Mouse (Mus musculus): ENCODE data around the gene Sel1l3.

DNA sequence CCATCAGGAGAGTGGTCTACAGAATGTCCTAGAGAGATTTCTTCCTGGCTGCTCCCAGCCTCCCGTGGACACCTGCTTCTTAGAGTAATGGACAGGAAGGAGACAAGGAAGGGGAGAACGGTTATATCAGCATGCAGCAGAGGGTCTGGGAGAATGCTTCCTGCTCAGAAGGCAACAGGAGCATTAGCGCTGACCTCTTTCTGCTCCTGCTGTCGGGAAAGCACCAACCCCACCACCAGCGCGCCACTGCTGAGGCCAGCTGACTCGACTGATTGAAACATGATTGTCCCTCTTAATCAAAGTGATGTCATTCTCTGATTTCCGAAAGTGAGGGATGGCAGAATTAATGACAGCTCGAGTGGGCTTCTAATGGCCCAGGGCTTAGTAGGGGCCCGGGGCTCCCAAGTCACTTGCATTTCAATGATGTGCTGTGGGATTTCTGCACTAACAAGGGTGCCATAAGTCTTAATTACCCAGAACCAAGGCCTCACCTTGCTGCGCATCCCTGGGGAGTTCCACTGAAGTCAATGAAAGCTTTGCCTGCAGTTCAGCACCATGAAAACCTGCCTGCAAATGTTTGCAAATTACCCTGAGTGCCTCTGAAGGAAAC lies 26.2 kb upstream of the Sel1l3 start:
- TF ChIP-seq REST (IDR thresholded peaks at IDR 0.05; ENCODE audit: insufficient read depth, insufficient read length) (no peak), SRF (IDR thresholded peaks at IDR 0.05; ENCODE audit: control insufficient read depth, insufficient read length, low read depth) (no peak), MYOD1 (IDR thresholded peaks at IDR 0.05; ENCODE audit: control insufficient read depth in 1 of 3, insufficient read length in 2 of 3, low read depth in 2 of 3) (no peak), POLR2AphosphoS2 (IDR thresholded peaks at IDR 0.05; ENCODE audit: insufficient read length, low read depth) (no peak), MAX (IDR thresholded peaks at IDR 0.05; ENCODE audit: low read depth) (no peak), POLR2A (IDR thresholded peaks at IDR 0.05; ENCODE audit: insufficient read length, low read depth) (no peak)

All from myocyte (in vitro differentiated cells).